Mouse (Mus musculus) skeletal muscle tissue, postnatal 0 days (tissue): Measurements from ENCODE around the gene Tmem218. TPM values are rescaled to one million over a fixed set of nuclear protein-coding genes. Genes with fewer than 3 reads are reported as not detected.

Experiments used
- polyA plus RNA-seq: library from polyadenylated mRNA; unstranded; fragments of >200 nt; fragmentation: Nextera tagmentation; extraction: Ambion mirVana; gene quantifications from 2 replicates; pipeline ENCODE4 v1.2.1, GENCODE M21; 2015

The Tmem218 gene
- polyA plus RNA-seq: 4.5 and 5.6 TPM in 2 replicates

GRCm38 (mm10) chr9:37207929-37208411, at the start of gene Tmem218:
TSS of gene Tmem218 (plus strand) at chr9:37208223.

GRCm38 (mm10) chr9:37255149-37255888, 47.3 kb downstream of the Tmem218 start, which contains the start of gene Slc37a2:
TSS of gene Slc37a2 (minus strand) at chr9:37255738.

Other genes starting within 250 kb of the Tmem218 start
- 10.3 and 10.6 TPM in 2 replicates for gene Pknox2, start 60.8 kb upstream of the Tmem218 start, polyA plus RNA-seq
- 2.4 and 3.4 TPM in 2 replicates for gene Slc37a2, start 47.5 kb downstream of the Tmem218 start, polyA plus RNA-seq
- 2.3 and 2.4 TPM in 2 replicates for gene Ccdc15, start 140.2 kb downstream of the Tmem218 start, polyA plus RNA-seq
- 0.09 and 0.10 TPM in 2 replicates for gene Hepacam, start 159.1 kb downstream of the Tmem218 start, polyA plus RNA-seq
- gene Robo4, start 193.7 kb downstream of the Tmem218 start, polyA plus RNA-seq: 14.9 and 16.8 TPM in 2 replicates
- gene Robo3, start 225.0 kb downstream of the Tmem218 start, polyA plus RNA-seq: not detected in 2 replicates